Mouse (Mus musculus) hindbrain, embryonic 11.5 days (tissue): ENCODE results near the gene Abca4. TPM values are rescaled to one million over a fixed set of nuclear protein-coding genes. Genes with fewer than 3 reads are reported as not detected.

ENCODE experiments used
- ATAC-seq: fragments of 200-750 bp; cut with Nextera tagmentation; 2 replicates; pipeline ENCODE4 v1.8.0; 2017; ENCODE audit warnings: mild to moderate bottlenecking, moderate TSS enrichment, moderate library complexity; ENCODE audit not compliant: low FRiP score
- DNase-seq: peaks from one replicate; pipeline ENCODE4 v3.0.0-alpha.2; 2015; ENCODE audit warnings: low spot score
- H3K27ac ChIP-seq: fragments of 300-500 bp; sonication (generic); 2 replicates; pipeline ENCODE4 v1.5.1; 2014; ENCODE audit warnings: mild to moderate bottlenecking, low read depth, low read length
- H3K27me3 ChIP-seq: fragments of 300-500 bp; sonication (generic); 2 replicates; pipeline ENCODE4 v1.6.1; 2014; ENCODE audit warnings: mild to moderate bottlenecking, low read length, moderate library complexity, mixed read lengths; ENCODE audit not compliant: control insufficient read depth, insufficient read depth
- H3K36me3 ChIP-seq: fragments of 300-500 bp; sonication (generic); 2 replicates; pipeline ENCODE4 v1.6.1; 2014; ENCODE audit warnings: mild to moderate bottlenecking, low read length, moderate library complexity, mixed read lengths; ENCODE audit not compliant: control insufficient read depth, insufficient read depth
- H3K4me1 ChIP-seq: fragments of 300-500 bp; sonication (generic); replicated peaks from 2 replicates; pipeline ENCODE4 v1.6.1; 2014; ENCODE audit warnings: low read length, mixed read lengths; ENCODE audit not compliant: control insufficient read depth, insufficient read depth
- H3K4me2 ChIP-seq: fragments of 300-500 bp; sonication (generic); replicated peaks from 2 replicates; pipeline ENCODE4 v1.6.1; 2014; ENCODE audit warnings: mild to moderate bottlenecking, low read depth, low read length
- H3K4me3 ChIP-seq: fragments of 300-500 bp; sonication (generic); 2 replicates; pipeline ENCODE4 v1.5.1; 2014; ENCODE audit warnings: low read depth, low read length
- H3K9ac ChIP-seq: fragments of 300-500 bp; sonication (generic); 2 replicates; pipeline ENCODE4 v1.6.1; 2014; ENCODE audit warnings: low read depth, low read length
- H3K9me3 ChIP-seq: fragments of 300-500 bp; sonication (generic); 2 replicates; pipeline ENCODE4 v1.6.1; 2016; ENCODE audit warnings: low read length; ENCODE audit not compliant: control insufficient read depth
- WGBS: fragments of 180-500 bp; shearing (Covaris S2); extraction: QIAGEN DNeasy Blood & Tissue Kit; methylation state at CpG from one replicate; pipeline ENCODE4 v1.1.7; 2014; 5-methylcytosine and 5-hydroxymethylcytosine counted together
- polyA plus RNA-seq: library from polyadenylated mRNA; unstranded; fragments of >200 nt; fragmentation: Nextera tagmentation; extraction: Ambion mirVana; gene quantifications from 2 replicates; pipeline ENCODE4 v1.2.1, GENCODE M21; 2014

Abca4 gene
- polyA plus RNA-seq, 1 experiment from 2014 or later, result 1.4 TPM

DNA sequence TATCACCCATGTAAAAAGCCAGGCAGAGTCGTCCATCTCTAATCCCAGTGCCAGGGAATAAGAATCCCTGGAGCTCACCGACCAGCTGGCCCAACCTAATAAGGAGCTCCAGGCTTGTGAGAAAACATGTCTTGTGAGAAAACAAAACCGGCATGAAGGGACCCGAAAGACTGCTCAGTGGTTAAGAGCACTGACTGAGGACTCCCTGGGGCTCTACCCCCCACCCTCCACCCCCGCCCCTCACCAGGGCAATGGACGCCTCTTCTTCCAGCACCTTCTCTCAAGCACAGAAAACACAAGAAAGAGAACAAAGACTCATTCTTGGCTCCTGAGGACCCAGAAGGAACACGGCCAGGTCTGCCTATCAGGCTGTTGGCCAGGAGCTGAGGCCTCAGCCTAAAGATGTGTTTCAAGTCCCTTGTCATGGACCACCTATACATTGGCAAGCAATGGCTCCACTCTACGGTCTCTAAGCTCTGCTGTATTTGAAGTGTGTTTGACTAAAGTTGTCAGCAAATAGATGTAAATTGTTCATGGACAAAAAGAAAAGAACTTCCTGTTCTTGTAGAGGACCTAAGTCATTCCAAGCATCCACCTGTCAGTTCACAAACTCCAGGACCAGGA, 23.1 kb upstream of the Abca4 start:
- H3K36me3 ChIP-seq, result no peaks in the 10 kb centered on the region
- H3K9me3 ChIP-seq, result no peaks in the 10 kb centered on the region
- DNase-seq (no peak), ATAC-seq (no peak)
- H3K27me3 ChIP-seq, result no peaks in the 10 kb centered on the region
- H3K4me1 ChIP-seq, result no peaks in the 10 kb centered on the region
- no peak overlapping the region for H3K4me2 ChIP-seq
- 78% methylated on average over 8 of the region's 8 CpGs for WGBS
- H3K4me3 ChIP-seq, result no peak overlapping the region
- H3K27ac ChIP-seq, result no peak overlapping the region
- no peak overlapping the region for H3K9ac ChIP-seq

- no peaks in the 10 kb centered on the region for H3K9me3 ChIP-seq
- no peak overlapping the region for H3K4me3 ChIP-seq
- no peak overlapping the region for H3K9ac ChIP-seq
- DNase-seq (no peak), ATAC-seq (no peak)
- WGBS, result 93% methylated on average over 3 of the region's 3 CpGs
- H3K27me3 ChIP-seq, result no peaks in the 10 kb centered on the region
- H3K36me3 ChIP-seq, result no peaks in the 10 kb centered on the region
- H3K27ac ChIP-seq, result no peak overlapping the region
- H3K4me1 ChIP-seq, result no peaks in the 10 kb centered on the region
- no peak overlapping the region for H3K4me2 ChIP-seq
Measured at GRCm38 (mm10) chr3:122022355-122022754, 21.9 kb upstream of the Abca4 start.

DNA sequence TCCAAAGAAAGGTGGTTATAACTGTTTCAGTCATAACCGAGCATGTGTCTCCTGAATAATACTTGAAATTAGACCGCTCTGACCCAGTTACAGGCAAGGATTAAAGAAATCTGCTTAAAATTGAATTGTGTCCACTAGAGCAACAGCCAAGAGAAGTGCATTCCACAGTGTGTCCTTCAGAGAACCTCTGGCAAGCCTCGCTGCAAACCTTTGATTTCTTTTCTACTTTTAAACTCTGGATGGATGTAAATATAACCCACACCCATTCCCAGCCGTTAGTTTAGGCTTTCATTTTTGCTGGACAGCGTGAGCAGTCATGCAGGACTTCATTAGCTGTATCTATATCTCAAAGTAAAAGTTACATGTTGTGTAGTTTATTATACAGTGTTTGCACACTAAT, 17.6 kb upstream of the Abca4 start:
- no peak overlapping the region for H3K27ac ChIP-seq
- no peak overlapping the region for H3K4me2 ChIP-seq
- H3K27me3 ChIP-seq, result no peaks in the 10 kb centered on the region
- WGBS, result 82% methylated on average over 5 of the region's 5 CpGs
- no peak overlapping the region for H3K9ac ChIP-seq
- H3K9me3 ChIP-seq, result no peaks in the 10 kb centered on the region
- DNase-seq, result no peak
- no peaks in the 10 kb centered on the region for H3K36me3 ChIP-seq
- H3K4me3 ChIP-seq, result no peak overlapping the region
- no peaks in the 10 kb centered on the region for H3K4me1 ChIP-seq
- no peak for ATAC-seq

DNA sequence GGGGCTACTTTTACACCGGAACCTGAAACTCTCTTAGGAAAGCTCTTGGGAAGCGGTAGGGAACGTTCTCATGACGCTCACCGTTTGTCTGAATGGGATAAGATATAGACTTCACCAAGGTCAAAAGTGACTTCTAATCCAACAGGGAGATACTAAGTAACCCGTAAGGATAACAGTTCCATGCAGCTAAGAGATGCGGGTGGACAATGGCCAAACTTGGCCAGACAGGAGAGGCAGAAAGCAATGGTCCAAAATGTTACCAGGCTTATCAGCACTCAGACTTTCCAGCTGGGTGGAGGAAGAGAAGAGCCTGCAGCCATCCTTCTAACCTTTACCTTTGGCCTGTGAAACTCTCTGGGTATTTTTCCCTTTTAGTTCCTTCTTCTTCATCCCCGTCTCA, 16.5 kb upstream of the Abca4 start:
- 94% methylated on average over 8 of the region's 8 CpGs for WGBS
- Histone ChIP-seq H3K4me1 (no peaks in the 10 kb centered on the region), H3K9me3 (no peaks in the 10 kb centered on the region), H3K4me3 (no peak overlapping the region), H3K27me3 (no peaks in the 10 kb centered on the region), H3K4me2 (no peak overlapping the region), H3K36me3 (no peaks in the 10 kb centered on the region), H3K9ac (no peak overlapping the region), H3K27ac (no peak overlapping the region)
- DNase-seq (no peak), ATAC-seq (no peak)

GRCm38 (mm10) chr3:122033248-122033837, 10.9 kb upstream of the Abca4 start:
- Histone ChIP-seq H3K27me3 (no peaks in the 10 kb centered on the region), H3K27ac (no peak overlapping the region), H3K4me2 (no peak overlapping the region), H3K9ac (no peak overlapping the region), H3K36me3 (no peaks in the 10 kb centered on the region), H3K9me3 (no peaks in the 10 kb centered on the region), H3K4me3 (no peak overlapping the region), H3K4me1 (no peaks in the 10 kb centered on the region; the same call in 1 of the 2 replicates)
- ATAC-seq (no peak), DNase-seq (no peak)
- WGBS, result 69% methylated on average over 9 of the region's 9 CpGs

GRCm38 (mm10) chr3:122034240-122034639, 10.0 kb upstream of the Abca4 start:
- H3K4me2 ChIP-seq, result no peak overlapping the region
- no peaks in the 10 kb centered on the region for H3K27me3 ChIP-seq
- H3K27ac ChIP-seq, result no peak overlapping the region
- no peaks in the 10 kb centered on the region; the same call in 1 of the 2 replicates for H3K4me1 ChIP-seq
- no peak for ATAC-seq
- H3K9me3 ChIP-seq, result no peaks in the 10 kb centered on the region
- DNase-seq, result no peak
- WGBS, result 85% methylated on average over 5 of the region's 5 CpGs
- H3K36me3 ChIP-seq, result no peaks in the 10 kb centered on the region
- no peak overlapping the region for H3K9ac ChIP-seq
- H3K4me3 ChIP-seq, result no peak overlapping the region

DNA sequence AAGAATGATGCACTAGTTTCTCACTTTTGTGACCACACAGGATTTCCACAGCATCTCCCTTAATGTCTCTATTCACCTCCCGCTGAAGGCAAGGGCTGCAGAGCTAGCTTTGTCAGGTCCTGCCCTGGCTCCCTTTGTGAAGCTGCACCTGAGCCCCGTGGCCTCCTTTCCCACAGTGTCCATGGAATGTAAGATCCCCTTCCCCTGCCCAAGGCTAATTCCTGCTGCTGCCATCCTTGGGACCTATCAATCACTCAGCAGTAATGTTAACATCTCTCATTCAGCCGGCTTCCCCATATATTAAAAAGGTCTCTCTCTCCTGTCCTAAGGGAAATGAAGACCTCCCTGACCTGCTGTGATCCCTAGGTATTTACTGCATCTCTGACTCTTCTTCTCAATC, 9.2 kb upstream of the Abca4 start:
- peak; percentile 56; the same call in 1 of the 2 replicates for ATAC-seq
- no peaks in the 10 kb centered on the region for H3K36me3 ChIP-seq

DNA sequence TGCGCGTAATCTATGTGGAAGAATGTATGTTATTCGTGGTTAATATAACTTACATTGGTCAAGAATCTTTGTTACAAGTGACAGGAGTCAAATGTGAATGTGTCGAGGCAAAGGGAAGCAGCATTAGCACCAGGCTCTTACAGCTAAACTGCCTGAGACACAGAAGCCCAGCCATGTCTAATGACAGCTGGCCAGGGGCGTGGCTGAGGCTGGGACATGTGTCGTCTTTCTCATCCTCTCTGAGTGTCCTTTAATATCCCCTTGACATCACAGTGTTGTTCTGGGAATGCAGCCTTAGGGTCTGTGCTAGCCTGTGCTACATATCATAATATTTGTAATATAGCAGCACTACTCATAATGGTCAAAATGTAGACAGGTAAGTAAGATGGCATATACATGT, 3.7 kb upstream of the Abca4 start:
- no peak for ATAC-seq

More for the DNA sequence above, 9.2 kb upstream of the Abca4 start:
- Histone ChIP-seq H3K27ac (no peak overlapping the region), H3K4me2 (no peak overlapping the region), H3K27me3 (no peaks in the 10 kb centered on the region), H3K4me3 (no peak overlapping the region), H3K9me3 (no peaks in the 10 kb centered on the region), H3K9ac (no peak overlapping the region), H3K4me1 (no peaks in the 10 kb centered on the region; the same call in 1 of the 2 replicates)
- DNase-seq, result peak; percentile 25
- 46% methylated on average over 3 of the region's 3 CpGs for WGBS

GRCm38 (mm10) chr3:122043102-122043501, 1.1 kb upstream of the Abca4 start:
- no peaks in the 10 kb centered on the region for H3K36me3 ChIP-seq
- H3K27me3 ChIP-seq, result peaks cover 28% of the 10 kb centered on the region
- H3K4me1 ChIP-seq, result peaks cover 12% of the 10 kb centered on the region
- H3K4me2 ChIP-seq, result no peak overlapping the region
- H3K4me3 ChIP-seq, result no peak overlapping the region
- 38% methylated on average over 8 of the region's 8 CpGs for WGBS
- H3K27ac ChIP-seq, result no peak overlapping the region
- no peaks in the 10 kb centered on the region for H3K9me3 ChIP-seq
- H3K9ac ChIP-seq, result no peak overlapping the region
- DNase-seq (peak; percentile 24), ATAC-seq (no peak)

More for the DNA sequence above, 3.7 kb upstream of the Abca4 start:
- Histone ChIP-seq H3K27ac (no peak overlapping the region), H3K9me3 (no peaks in the 10 kb centered on the region), H3K4me2 (no peak overlapping the region), H3K27me3 (peaks cover 22% of the 10 kb centered on the region), H3K4me3 (no peak overlapping the region), H3K36me3 (no peaks in the 10 kb centered on the region), H3K9ac (no peak overlapping the region), H3K4me1 (peaks cover 5% of the 10 kb centered on the region; the same call in 1 of the 2 replicates)
- DNase-seq, result no peak
- 74% methylated on average over 6 of the region's 6 CpGs for WGBS
